Mouse (Mus musculus): ENCODE data around the gene Col7a1.

The Col7a1 gene

DNA sequence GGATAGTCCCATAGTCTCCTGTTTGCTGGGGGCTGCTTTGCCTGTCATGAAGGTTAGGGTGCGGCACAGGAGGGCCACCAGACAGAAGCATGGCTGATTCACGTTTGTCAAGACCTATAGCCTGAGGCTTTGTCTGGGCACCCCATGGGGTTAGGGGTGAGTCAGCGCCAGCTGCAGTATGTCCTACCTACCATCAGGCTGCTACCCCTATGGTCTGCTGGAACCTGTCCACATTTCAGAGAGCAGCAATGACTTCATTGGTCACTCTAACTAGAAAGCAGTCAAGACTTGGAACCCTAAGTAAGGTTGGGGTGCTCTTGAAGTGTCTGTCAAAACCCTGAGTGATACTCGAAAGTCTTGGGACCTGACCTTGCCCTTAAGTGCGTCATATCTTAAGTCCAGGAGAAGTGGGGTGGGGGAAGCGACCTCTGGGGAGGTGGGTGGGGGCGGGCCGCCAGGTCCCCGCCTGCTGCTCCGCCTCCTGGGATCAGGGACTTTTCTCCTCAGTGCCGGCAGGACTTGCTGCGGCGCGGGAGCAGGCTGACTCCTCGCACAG lies at the start of gene Col7a1:
Gene Col7a1, plus strand, starts transcription at position 506 of the 556 bp plus-strand sequence.
- no peak for DNase-seq (ENCODE audit: low spot score)

DNA sequence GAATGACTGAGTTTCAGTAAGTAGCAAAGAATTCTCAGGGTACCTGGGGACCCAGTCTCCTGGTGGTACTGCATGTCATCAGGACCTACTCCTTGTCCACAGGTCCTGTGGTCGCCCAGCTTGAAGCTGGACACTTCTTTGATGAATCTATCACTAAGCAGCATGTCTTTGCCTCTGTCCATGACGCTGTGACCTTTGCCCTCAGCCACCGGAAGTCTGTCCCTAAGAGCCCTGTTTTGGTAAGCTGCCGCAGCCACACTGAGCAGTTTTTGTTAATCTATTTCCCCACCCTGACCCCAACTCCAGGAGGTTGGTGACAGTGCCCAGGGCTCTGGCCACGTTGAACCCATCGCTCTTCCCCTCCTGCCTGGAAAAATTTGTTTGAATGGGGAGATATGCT lies 41.1 kb upstream of the Col7a1 start:
- no peak for DNase-seq (ENCODE audit: low spot score)

DNA sequence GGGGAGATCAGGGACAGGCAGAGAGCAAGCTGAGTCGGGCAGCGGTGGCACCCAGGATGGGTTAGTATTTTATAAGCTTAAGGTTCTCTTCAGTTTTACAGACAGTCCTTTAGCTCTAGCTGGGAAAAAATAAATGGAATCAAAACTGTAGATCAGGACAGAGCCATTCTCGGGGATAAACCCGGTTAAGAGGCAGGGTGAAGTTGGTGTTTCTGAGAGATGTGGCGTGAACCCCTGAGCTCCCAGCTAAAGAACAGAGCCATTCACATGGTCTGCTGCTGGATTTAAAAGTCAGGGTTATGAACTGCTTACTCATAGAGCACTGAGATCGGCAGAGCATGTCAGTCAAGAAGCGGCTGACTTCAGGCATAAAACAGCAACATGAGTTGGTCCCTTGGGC lies 40.2 kb upstream of the Col7a1 start:
- DNase-seq (ENCODE audit: low spot score) = no peak

DNA sequence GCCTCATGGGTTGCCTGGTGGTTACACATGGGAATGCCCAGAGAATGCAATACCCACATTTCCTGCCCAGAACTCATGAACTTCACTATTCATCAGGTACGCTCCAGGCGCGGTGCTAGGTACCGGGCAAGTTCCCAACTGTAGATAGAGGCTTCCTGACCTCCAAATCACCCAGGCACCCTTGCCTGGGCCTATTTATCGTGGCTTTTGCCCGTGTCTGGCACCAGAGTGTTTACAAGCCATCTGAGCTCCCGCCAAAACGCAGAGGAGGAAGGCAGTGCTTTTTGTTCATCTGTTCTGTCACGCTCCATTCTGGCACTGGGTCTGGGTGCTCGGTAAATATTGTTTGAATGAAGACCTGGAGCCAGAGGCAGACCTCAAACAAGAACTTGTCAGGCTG lies 39.8 kb upstream of the Col7a1 start:
- no peak for DNase-seq (ENCODE audit: low spot score)

DNA sequence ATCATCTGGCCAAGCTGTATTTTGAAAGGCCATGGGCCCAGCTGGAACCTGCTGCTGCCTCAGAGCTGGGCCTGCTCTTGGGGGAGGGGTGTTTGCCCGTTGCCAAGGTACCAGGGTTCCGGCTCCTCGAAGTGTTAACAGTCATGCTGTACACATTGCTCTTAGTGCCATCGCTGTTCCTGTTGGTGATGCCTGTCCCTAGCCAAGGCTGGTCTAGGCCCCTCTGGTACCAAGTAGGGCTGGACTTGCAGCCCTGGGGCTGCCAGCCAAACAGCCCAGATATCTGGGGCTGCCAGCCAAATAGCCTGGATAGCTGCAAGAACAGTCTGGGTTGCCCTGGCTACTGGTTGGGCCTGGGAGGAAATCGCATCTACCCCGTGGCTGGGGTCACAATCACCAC lies 38.9 kb upstream of the Col7a1 start, which contains the start of gene Tmem89:
Gene Tmem89, plus strand, starts transcription at position 129 of the 400 bp plus-strand sequence.
- no peak for DNase-seq (ENCODE audit: low spot score)

DNA sequence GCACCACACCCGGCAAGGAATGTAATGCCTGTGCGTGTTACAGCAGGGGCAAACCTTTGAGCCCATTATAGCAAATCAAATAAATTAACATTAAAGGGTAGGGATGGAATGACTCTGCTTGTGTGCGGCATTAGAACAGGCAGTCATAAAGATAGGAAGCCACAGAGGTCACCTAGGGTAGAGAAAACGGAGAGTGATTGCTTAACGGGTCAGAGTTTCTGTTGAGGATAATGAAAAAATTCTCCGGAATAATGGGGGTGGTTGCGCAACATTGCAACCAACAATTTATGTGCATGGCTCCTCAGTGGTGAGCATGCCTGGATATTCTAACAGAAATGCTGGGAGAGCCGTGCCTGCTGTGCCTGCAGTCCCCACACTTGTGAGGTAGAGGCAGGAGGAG lies 27.5 kb upstream of the Col7a1 start:
- no peak for DNase-seq (ENCODE audit: low spot score)

DNA sequence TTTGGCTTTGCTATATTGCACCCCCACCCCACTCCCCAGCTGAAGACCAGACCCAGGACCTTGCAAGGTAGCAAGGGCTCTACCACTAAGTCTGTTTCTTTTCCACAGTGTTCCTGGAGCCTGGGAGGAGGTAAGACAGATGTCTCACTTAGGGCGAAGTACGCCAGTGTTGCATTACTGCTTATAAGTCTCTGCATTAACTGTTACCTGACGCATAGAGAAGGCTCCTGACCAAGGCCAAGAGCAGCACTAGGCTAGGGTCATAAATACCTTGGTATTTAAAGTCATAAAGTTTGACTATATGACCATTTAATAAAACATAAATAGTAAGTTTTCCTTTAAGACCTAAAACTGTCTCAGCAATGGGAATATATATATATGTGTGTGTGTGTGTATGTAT lies 25.0 kb upstream of the Col7a1 start:
- DNase-seq (ENCODE audit: low spot score) = no peak

DNA sequence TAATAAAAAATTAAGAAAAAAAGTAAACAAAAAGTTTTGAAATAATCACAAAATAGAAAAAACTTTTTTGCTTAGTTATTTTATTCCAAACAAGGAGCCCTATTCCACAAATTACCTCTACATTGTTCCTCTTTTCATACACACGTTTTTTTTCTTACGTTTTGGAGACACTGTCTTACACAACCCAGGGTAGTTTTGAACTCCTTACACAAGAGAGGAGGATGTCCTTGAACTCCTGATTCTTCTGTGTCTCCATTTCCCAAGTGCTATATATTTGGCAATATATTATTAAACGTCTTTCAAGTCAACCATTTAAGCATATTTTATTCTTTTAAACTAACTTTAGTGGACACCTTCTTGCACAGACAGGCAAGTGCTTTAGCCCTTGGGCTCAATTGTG lies 17.4 kb upstream of the Col7a1 start:
- no peak for DNase-seq (ENCODE audit: low spot score)

DNA sequence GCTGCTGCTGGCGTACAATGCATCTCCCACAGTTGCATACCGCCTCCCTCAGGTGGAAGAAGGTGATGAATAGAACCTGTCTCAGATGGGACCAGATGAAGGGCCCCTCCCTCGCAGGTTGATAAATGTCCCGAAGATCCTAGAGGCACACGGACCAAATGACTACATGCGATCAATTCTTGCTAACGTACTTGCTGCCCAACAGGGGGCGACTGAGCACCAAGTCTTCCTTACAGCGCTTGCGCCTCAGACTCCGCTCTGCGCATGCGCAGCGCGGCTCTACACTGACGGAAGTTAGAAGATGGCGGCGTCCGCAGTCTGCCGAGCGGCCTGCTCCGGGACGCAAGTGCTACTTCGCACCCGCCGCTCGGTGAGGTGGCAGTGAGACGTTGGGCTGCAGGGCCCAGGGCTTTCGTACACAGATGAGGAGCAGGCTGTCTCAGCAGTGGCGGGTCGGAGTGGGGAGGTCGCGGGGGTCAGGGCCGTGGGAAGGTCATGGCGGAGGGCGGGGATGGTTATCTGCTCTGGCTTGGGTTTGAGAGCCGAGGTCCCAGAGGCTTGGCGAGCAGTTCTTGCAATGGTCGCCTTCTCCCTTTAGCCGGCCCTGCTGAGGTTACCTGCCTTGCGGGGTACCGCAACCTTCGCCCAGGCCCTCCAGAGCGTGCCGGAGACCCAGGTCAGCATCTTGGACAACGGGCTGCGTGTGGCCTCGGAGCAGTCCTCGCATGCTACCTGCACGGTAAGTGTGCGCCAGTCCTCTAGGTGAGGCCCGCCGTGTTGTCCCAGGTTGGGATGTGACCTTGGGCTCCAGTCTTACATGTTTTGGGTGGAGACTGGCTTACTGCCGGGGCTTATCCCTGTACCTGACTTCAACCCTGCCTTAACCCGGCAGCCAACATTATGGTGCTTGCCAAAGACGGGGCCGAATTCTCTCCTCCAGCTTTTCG lies 16.7 kb upstream of the Col7a1 start, which contains the start of gene Uqcrc1:
Gene Uqcrc1, plus strand, starts transcription at position 216 of the 947 bp plus-strand sequence.
- peak; percentile 94 for DNase-seq (ENCODE audit: low spot score)

DNA sequence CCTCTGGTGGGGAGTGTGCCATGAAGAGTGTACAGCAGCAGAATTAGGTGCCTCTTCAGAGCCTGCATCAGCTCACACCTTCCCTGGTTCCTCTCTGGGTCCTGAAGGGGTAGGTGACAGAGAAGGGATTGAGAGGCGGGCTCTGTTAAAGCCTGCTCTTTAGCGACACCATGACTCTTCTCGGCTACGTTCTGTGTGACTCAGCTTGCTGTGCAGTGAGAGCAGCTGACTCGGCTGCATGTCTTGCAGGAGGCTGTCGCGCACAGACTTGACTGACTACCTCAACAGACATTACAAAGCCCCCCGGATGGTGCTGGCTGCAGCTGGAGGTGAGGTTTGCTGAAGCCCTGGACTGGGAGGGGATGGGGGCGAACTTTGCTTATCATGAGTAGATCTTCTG lies 8.3 kb upstream of the Col7a1 start:
- no peak for DNase-seq (ENCODE audit: low spot score)

DNA sequence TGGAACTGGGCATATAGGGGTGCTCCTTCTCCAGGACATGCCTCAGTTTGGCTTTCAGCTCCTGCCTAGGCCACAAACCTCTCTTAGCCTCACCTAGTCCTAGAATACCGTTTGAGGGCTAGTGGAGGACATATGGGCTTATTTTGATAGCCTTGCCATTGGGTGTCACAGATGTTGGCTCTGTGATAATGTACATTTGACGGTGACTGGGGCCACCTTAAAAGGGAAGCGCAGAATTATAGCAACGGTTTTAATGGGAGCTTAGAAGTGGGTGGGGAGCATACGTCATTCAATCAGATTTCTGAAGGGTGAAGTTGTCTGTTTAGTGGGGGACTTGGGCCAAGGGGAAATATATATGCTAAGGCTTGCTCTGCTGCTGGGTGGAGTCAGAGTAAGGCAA lies 7.8 kb upstream of the Col7a1 start:
- DNase-seq (ENCODE audit: low spot score) = no peak

DNA sequence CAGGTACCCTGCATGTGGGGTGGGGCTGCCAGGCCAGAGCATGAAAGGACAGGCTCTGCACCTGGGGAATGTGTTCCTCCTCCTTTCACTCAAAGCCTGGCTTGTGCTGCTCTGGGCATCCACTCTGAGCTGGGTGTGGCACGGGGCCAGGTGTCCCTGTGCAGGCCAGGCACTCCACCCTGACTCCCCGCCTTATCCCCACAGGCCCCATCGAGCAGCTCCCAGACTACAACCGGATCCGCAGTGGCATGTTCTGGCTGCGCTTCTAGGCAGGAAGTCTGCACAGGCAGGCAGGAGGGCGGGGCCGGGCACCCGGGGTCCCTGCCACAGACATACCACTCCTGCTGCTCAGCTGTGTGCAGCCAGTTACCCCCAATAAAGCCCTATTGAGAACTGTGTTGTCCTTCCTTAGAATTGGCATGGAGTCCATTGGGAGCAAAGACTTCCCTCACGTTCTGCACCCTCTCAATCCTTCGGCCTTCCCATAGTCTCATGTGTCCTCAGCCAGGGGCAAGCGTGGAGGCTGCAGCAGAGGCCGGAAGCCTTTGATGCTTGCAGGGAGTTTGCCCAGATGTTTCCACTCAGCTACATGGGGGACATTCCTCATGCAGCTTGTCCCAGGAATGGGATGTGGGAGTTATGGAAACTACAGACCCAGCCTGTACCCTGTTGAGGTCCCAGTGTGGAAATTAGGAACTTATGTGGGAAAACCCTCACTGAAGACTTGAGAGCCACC lies 4.0 kb upstream of the Col7a1 start:
- DNase-seq (ENCODE audit: low spot score) = no peak

DNA sequence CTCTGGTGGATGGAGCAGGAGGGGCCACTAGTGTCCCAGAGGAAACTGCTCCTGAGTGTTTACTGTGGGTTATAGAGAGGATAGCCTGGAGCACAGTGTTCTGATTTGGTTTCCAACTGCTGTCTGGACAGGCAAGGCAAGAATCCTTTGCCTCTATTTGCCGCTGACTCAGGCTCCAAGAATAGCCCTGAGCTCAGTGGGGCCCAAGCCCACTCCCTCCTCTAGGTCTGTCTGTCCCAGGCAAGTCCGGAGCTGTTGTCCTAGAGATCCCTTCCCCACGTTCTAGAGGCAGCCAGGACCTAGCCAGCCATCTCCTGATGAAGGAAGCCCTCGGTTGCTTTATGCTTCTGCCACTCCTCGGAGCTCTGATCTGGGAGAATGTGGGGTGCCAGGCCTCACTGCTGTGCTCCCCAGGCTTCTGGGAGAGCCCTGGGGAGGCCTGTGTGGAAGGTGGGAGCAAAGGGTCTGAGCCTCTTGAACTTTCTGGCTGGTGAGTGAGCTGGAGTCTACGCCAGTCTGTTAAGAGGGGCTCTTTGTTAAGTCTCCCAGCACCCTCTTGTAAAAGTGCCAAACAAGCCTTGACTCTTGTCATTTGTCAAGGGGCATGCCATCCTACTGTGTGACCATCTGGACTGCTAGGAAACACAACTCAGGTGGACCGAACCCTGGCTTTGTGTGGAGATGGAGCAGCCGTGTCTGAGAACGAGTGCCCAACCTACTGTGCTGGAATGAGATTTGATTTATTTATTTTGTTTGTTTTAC lies 3.2 kb upstream of the Col7a1 start:
- DNase-seq (ENCODE audit: low spot score) = no peak

DNA sequence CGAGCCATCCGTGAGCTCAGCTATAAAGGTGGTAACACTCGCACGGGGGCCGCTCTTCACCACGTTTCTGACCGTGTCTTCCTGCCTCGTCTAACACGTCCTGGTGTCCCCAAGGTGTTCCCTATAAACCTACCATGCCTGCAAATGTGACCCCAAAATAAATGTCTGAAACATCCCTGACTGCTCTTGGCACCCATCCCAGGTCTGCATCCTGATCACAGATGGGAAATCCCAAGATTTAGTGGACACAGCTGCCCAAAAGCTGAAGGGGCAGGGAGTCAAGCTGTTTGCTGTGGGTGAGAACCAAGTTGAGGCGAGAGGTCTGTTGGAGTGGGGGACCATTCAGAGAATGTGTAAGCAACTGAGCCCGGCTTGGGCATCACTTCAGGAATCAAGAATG lies 1.9 kb downstream of the Col7a1 start:
- no peak for DNase-seq (ENCODE audit: low spot score)

DNA sequence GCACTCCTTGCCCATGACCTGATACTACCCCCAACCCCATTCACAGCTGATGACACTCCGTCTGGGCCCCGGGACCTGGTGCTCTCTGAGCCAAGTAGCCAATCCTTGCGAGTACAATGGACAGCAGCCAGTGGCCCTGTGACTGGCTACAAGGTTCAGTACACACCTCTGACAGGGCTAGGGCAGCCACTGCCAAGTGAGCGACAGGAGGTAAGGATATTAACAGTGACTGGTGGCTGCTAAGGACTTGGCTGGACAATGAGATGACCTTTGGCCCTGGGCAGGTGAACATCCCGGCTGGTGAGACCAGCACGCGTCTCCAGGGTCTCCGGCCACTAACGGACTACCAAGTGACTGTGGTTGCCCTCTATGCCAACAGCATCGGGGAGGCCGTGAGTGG lies 2.5 kb downstream of the Col7a1 start:
- no peak for DNase-seq (ENCODE audit: low spot score)

DNA sequence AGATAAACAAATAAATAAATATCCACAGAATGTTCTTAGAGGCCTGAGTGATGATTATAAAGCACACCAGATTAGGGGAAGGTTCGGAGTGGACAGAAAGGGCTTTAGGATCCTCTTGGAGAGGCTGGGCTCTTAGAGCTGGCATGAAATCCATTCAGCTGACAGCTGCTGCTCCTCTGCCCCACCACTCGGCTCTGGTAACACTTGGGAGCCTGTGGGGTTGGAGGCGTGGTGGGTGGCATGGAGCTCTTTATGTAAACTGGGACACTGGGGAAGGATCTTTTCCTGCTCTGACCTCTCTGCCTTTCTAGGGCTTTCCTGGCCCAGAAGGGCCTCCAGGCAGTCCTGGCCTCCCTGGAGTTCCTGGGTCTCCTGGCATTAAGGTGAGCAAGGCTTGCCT lies 10.2 kb downstream of the Col7a1 start:
- no peak for DNase-seq (ENCODE audit: low spot score)

DNA sequence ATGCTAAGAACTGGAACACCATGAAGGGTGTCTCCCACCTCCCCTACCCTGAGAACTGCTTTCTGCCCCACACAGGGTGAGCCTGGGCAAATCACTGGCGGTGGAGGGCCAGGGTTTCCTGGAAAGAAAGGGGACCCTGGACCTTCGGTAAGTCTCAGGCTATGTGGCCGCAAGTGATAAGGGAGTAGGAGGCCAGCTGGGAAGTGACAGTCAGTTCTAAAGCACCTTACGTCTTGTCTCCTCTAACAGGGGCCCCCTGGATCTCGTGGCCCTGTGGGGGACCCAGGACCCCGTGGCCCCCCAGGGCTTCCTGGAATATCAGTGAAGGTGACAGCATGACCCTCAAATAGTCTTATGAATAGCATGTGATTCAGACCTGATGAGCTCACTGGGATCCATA lies 11.0 kb downstream of the Col7a1 start:
- no peak for DNase-seq (ENCODE audit: low spot score)

DNA sequence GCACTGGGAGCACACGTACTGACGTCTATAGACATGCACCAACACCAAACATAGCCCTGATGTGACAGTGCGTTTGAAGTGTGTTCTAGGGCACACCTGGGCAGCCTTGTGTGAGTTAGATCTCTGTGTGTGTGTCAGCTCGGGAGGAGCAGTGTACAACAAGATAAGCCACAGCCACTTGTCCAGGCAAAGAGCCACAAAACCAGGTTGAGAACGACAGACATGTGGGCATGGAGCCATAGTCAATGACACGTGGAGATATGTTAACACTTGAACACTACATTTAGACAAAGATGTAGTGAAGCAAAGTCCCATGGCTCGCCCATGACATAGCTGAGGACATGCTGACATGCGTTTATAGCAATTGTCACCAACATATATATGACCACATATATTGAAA lies 17.2 kb downstream of the Col7a1 start:
- DNase-seq (ENCODE audit: low spot score) = no peak

DNA sequence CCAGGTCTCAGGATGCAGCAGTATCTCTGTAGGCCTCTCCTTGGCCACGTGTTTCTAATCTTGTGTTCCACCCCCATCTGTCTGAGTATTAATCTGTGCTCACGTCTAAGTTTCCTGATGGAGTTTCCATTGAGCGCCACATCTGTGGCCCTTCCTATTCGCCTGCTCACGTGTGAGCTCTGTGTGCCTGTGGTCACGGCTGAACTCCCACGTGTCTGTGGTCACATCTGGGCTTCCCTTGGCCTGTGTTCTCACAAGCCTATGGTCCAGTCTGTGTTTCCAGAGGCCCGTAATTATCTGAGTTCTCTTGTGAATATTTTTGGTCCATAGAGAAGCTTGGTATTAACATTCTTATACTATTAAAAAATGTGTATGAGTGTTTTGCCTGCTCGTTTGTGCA lies 23.1 kb downstream of the Col7a1 start:
- no peak for DNase-seq (ENCODE audit: low spot score)

DNA sequence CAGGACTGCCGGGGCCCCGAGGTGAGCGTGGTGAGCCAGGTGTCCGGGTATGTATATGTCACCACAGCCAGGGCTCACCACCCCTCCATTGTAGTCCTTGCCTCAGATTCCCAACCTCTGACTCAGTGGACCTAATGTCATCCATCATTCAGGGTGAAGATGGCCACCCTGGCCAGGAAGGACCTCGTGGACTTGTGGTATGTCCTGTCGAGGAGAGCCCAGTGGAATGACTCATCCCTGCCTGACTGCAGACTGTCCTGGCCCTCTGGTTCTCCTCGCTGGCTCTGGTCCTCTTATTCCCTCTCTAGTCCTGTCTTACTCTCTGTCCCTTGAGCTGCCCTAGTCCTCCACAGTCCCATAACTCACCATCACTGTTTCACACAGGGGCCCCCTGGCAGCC lies 24.6 kb downstream of the Col7a1 start:
- DNase-seq (ENCODE audit: low spot score) = no peak

DNA sequence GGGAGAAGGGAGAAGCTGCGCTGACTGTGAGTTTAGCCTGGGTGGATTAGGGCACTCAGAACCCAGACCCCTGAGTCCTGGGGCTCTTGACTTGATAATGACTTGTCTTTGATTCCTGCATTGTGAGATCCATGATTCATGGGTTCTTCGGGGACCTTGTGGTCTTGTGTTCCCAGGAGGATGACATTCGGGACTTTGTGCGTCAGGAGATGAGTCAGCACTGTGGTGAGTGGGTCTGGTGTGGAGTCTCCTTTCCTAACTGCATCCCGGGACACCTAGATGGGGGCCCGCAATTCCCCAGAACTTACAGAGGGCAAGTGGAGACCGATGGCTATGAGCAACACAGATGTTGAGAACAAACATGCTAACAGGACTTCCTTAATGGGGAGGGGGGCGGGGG lies 29.1 kb downstream of the Col7a1 start:
- DNase-seq (ENCODE audit: low spot score) = no peak

DNA sequence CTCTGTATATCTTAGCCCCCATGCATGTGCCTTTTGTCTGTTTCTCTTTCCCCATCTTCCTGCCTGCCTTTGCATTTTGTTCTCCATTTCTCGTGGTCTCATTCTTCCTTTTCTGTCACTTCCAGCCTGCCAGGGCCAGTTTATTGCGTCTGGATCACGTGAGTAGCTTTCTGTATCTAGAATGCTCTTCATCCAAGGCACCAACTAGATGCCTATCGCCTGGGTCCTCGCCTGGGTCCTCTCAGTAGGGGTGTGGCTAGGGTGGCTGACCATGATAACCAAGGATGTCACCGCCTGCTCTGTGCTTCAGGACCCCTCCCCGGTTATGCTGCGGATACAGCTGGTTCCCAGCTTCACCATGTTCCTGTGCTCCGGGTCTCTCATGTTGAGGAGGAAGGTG lies 29.8 kb downstream of the Col7a1 start:
- DNase-seq (ENCODE audit: low spot score) = no peak

All from ovary, postnatal 36 days (tissue).